Mouse (Mus musculus): ENCODE measurements around the gene Pxt1. TPM values are rescaled to one million over a fixed set of nuclear protein-coding genes. Genes with fewer than 3 reads are reported as not detected.

Pxt1 gene
- polyA plus RNA-seq, 1 experiment from 2014 or later = not detected

GRCm38 (mm10) chr17:28931436-28932211 lies 12.0 kb downstream of the Pxt1 start:
- ATAC-seq = no peak
- POLR2A ChIA-PET = no interaction called here
- DNase-seq (ENCODE audit: low read depth, low spot score) = no peak
- H3K27me3 ChIP-seq = no peaks in the 10 kb centered on the region
- CTCF ChIA-PET = interaction anchor here (1.2 to 1.3 kb wide), 2 partner anchors 59 to 84 kb away, joined by 3 to 4 read pairs; no protein-coding TSS in a partner anchor
- no peak for TF ChIP-seq CTCF (IDR thresholded peaks at IDR 0.05)
- in situ Hi-C loops (cut with MboI; ENCODE audit: low pct_unique_long_range_greater_than_20kb) = no loop called here

GRCm38 (mm10) chr17:28930392-28931074 lies 13.1 kb downstream of the Pxt1 start:
- no peaks in the 10 kb centered on the region for H3K27me3 ChIP-seq
- CTCF ChIA-PET = interaction anchor here (1.2 to 1.6 kb wide), 3 partner anchors 58 to 85 kb away, joined by 3 to 5 read pairs (median 4); no protein-coding TSS in a partner anchor
- DNase-seq (ENCODE audit: low read depth, low spot score) = peak; percentile 66
- TF ChIP-seq CTCF (IDR thresholded peaks at IDR 0.05) = peak; percentile 45
- POLR2A ChIA-PET = no interaction called here
- ATAC-seq = peak; percentile 58
- in situ Hi-C loops (cut with MboI; ENCODE audit: low pct_unique_long_range_greater_than_20kb) = no loop called here

- no peaks in the 10 kb centered on the region for H3K27me3 ChIP-seq
- in situ Hi-C loops (cut with MboI; ENCODE audit: low pct_unique_long_range_greater_than_20kb) = no loop called here
- ATAC-seq = no peak
- DNase-seq (ENCODE audit: low read depth, low spot score) = no peak
- POLR2A ChIA-PET = no interaction called here
- CTCF ChIA-PET = interaction anchor here (1.6 kb wide), 1 partner anchor 74 kb away, joined by 5 read pairs; no protein-coding TSS in a partner anchor
- no peak for TF ChIP-seq CTCF (IDR thresholded peaks at IDR 0.05)
These were observed 14.3 kb downstream of the Pxt1 start for GRCm38 (mm10) chr17:28929369-28929768.

- H3K27me3 ChIP-seq = no peaks in the 10 kb centered on the region
- in situ Hi-C loops (cut with MboI; ENCODE audit: low pct_unique_long_range_greater_than_20kb) = no loop called here
- ChIA-PET POLR2A (no interaction called here), CTCF (interaction anchor here (1.1 to 2.8 kb wide), 5 partner anchors 13 to 319 kb away, joined by 3 to 9 read pairs (median 3); partner anchors contain the start of gene 4930539E08Rik)
- DNase-seq (ENCODE audit: low read depth, low spot score) (no peak), ATAC-seq (no peak)
- TF ChIP-seq CTCF (IDR thresholded peaks at IDR 0.05) = no peak
These were observed 15.6 kb downstream of the Pxt1 start for GRCm38 (mm10) chr17:28928004-28928403.

GRCm38 (mm10) chr17:28926866-28927635 lies 16.6 kb downstream of the Pxt1 start:
- peak; percentile 95 for TF ChIP-seq CTCF (IDR thresholded peaks at IDR 0.05)
- ATAC-seq (no peak), DNase-seq (ENCODE audit: low read depth, low spot score) (no peak)
- in situ Hi-C loops (cut with MboI; ENCODE audit: low pct_unique_long_range_greater_than_20kb) = no loop called here
- CTCF ChIA-PET = interaction anchor here (0.7 to 2.8 kb wide), 17 partner anchors 8 to 320 kb away, joined by 3 to 11 read pairs (median 3); partner anchors contain the start of genes 4930539E08Rik and Kctd20
- no peaks in the 10 kb centered on the region for H3K27me3 ChIP-seq
- POLR2A ChIA-PET = no interaction called here

GRCm38 (mm10) chr17:28926380-28926779 lies 17.3 kb downstream of the Pxt1 start:
- DNase-seq (ENCODE audit: low read depth, low spot score) (no peak), ATAC-seq (no peak)
- in situ Hi-C loops (cut with MboI; ENCODE audit: low pct_unique_long_range_greater_than_20kb) = no loop called here
- CTCF ChIA-PET = interaction anchor here (0.7 to 2.8 kb wide), 17 partner anchors 9 to 320 kb away, joined by 3 to 11 read pairs (median 3); partner anchors contain the start of genes 4930539E08Rik and Kctd20
- peak; percentile 93 for TF ChIP-seq CTCF (IDR thresholded peaks at IDR 0.05)
- H3K27me3 ChIP-seq = peaks cover 2% of the 10 kb centered on the region
- POLR2A ChIA-PET = no interaction called here

- peaks cover 5% of the 10 kb centered on the region for H3K27me3 ChIP-seq
- POLR2A ChIA-PET = no interaction called here
- in situ Hi-C loops (cut with MboI; ENCODE audit: low pct_unique_long_range_greater_than_20kb) = no loop called here
- TF ChIP-seq CTCF (IDR thresholded peaks at IDR 0.05) = no peak
- no peak for ATAC-seq
- CTCF ChIA-PET = interaction anchor here (0.9 to 2.8 kb wide), 8 partner anchors 10 to 302 kb away, joined by 3 to 11 read pairs (median 4); partner anchors contain the start of genes 4930539E08Rik and Srpk1
- no peak for DNase-seq (ENCODE audit: low read depth, low spot score)
These were observed 18.6 kb downstream of the Pxt1 start for GRCm38 (mm10) chr17:28924957-28925595.

- in situ Hi-C loops (cut with MboI; ENCODE audit: low pct_unique_long_range_greater_than_20kb) = no loop called here
- no peak for TF ChIP-seq CTCF (IDR thresholded peaks at IDR 0.05)
- DNase-seq (ENCODE audit: low read depth, low spot score) = no peak
- ChIA-PET POLR2A (no interaction called here), CTCF (no interaction called here)
- H3K27me3 ChIP-seq = peaks cover 5% of the 10 kb centered on the region
- ATAC-seq = no peak
These were observed 21.5 kb downstream of the Pxt1 start for GRCm38 (mm10) chr17:28922096-28922495.

GRCm38 (mm10) chr17:28921086-28921485 lies 22.6 kb downstream of the Pxt1 start:
- CTCF ChIA-PET = no interaction called here

GRCm38 (mm10) chr17:28916520-28916919 lies 27.1 kb downstream of the Pxt1 start:
- DNase-seq (ENCODE audit: low read depth, low spot score) = no peak
- CTCF ChIA-PET = no interaction called here
- H3K27me3 ChIP-seq = peaks cover 4% of the 10 kb centered on the region
- in situ Hi-C loops (cut with MboI; ENCODE audit: low pct_unique_long_range_greater_than_20kb) = loop anchor here (10.0 kb wide), 1 partner anchor 242 kb away; no protein-coding TSS in a partner anchor
- POLR2A ChIA-PET = no interaction called here
- no peak for ATAC-seq
- no peak for TF ChIP-seq CTCF (IDR thresholded peaks at IDR 0.05)

More at GRCm38 (mm10) chr17:28921086-28921485, 22.6 kb downstream of the Pxt1 start:
- ATAC-seq = no peak
- peaks cover 5% of the 10 kb centered on the region for H3K27me3 ChIP-seq
- TF ChIP-seq CTCF (IDR thresholded peaks at IDR 0.05) = no peak
- DNase-seq (ENCODE audit: low read depth, low spot score) = no peak
- POLR2A ChIA-PET = no interaction called here
- in situ Hi-C loops (cut with MboI; ENCODE audit: low pct_unique_long_range_greater_than_20kb) = no loop called here
